Mouse (Mus musculus) frontal cortex, postnatal 10 days (tissue): ENCODE results near the gene Adh5.
"Not testable (repeated sequence)": the region's sequence is repeated elsewhere in the genome, so short reads cannot be mapped to it uniquely, and the experiment has no call there.

ENCODE experiments used
- DNase-seq, 2 experiments: peaks; one replicate each; pipeline ENCODE4 v3.0.0; 2022; ENCODE audit warnings: low spot score in 2 of 2, mixed read lengths in 1 of 2

Gene Adh5

DNA sequence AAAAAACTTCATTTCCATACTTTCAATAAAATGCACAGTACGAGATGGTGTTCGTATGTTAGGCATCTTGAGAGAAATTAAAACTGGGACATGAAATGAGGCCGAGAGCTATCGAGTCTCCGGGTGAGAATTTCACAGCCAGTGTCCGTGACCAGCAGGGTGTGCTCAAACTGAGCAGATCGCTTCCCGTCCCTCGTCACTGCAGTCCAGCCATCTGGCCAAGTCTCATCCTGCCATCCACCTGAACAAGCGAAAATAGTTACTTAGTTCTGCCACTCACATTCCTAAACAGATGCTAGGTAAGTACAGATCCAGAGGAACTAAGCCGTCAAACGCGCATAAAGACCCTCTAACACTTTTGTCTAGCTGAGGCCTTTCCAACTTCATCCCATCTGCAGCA, 17.4 kb downstream of the Adh5 start:
- DNase-seq = no peak

DNA sequence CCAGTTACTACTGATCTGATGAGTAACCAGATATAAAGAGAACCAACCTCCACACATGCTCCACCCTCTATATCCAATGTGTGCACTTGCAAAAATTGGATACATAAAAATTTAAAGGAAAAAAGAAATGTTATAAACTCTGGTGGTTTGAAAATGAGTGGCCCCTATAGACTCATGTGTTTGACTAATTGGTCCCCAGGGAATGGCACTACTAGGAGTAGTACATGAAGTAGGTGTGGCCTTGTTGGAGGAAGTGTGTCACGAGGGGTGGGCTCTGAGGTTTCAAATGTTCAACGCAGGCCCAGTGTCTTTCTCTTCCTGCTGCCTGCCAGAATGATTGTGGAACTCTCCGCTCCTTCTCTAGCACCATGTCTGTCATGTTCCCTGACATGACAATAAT, 18.9 kb downstream of the Adh5 start:
- no peak for DNase-seq

DNA sequence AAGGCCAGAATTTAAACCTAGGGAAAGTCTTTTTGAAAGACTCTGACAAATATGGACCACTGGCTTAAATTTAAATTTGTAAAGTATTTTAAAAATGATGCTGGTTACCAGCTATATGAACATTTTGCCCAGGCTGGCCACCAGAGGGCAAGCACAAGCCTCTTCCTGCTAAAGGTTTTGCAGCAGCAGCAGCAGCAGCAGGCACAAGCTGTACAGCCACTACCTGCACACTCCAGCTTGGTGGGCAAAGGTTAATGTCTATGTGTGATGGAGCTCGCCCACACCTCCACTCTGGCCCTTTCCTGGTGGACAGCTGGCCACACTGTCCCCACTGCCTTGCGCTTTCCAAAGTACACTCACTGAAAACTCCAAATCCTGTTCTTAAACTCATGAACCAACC, 20.2 kb downstream of the Adh5 start:
- DNase-seq = no peak

GRCm38 (mm10) chr3:138463807-138464206, 20.9 kb downstream of the Adh5 start:
- DNase-seq = no peak

GRCm38 (mm10) chr3:138464573-138465147, 21.8 kb downstream of the Adh5 start:
- DNase-seq = no peak

GRCm38 (mm10) chr3:138466656-138467055, 23.8 kb downstream of the Adh5 start:
- DNase-seq = not testable (repeated sequence)

DNA sequence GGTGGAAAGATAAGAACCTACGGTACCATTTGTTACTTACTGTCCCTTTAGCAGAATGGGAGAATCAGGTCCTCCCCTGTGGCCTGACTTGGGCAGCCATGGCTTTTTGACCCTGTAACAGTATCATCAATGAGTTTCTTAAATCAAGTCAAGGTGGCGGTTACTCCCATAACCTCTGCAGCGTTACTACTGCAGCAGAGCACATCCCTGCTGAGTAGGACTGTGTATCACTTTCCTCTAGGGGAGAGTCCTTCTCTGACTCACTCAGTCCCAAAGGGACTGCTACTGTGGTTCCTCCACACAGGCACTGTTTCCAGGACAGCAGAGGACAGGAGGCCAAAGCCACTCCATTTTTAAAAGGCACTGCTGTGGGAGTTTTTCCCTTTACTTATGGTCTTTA, 28.2 kb downstream of the Adh5 start:
- no peak for DNase-seq

GRCm38 (mm10) chr3:138479489-138479888, 36.6 kb downstream of the Adh5 start:
- no peak for DNase-seq

DNA sequence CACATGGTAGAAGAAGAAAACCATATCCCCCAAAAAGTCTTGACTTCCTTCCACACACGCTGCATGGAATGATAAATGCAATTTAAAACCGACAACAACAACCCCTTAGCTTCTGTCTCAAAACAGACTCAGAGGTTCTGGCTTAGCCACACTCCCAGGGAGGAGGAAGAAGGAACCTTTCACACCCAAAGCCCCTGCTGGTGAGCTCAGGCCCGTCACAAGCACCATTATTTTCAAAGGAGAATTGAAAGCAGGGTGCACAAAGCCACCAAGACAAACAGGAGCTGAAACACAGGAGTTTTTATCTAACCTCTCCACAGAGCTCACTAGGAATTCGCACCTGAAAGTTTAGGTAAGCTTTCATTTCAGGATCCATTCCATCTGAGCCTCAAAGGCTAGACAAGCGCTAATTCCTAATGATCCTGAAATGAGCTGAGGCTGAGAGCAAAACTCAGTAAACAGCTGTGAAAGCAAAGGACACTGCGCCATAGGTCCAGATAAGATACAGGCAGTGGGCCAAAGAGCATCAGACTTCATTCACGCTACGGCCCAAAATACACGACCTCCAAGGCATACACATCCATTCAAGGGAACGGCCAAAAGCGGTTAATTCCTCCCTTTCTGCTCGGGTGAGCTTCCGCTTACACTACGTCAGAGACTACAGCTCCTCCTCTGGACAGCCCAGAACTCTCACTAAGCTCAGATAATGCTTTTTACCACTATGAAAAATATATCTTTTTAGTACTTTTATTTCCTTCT, 38.8 kb downstream of the Adh5 start:
- DNase-seq = no peak

- no peak for DNase-seq
These were observed 40.3 kb downstream of the Adh5 start for GRCm38 (mm10) chr3:138483240-138483639.

- no peak for DNase-seq
These were observed 45.9 kb downstream of the Adh5 start for GRCm38 (mm10) chr3:138488584-138489326.

- peak; percentile 89 to 92 for DNase-seq
These were observed 46.6 kb downstream of the Adh5 start, which contains the start of gene Metap1 for GRCm38 (mm10) chr3:138489327-138490033. Gene Metap1, minus strand, starts transcription at chr3:138489515.

DNA sequence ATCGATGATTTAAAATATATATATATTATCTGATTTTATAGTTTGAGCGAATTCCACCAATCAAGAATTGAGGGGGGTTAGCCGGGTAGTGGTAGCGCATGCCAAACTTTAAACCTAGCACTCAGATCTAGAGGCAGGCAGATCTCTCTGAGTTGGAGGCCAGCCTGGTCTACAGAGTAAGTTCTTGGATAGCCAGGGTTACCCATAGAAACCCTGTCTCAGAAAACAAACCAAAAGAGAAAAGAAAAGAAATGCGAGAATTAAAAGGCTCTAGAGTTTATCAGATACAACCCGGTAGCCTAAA, 47.1 kb downstream of the Adh5 start:
- DNase-seq = no peak

DNA sequence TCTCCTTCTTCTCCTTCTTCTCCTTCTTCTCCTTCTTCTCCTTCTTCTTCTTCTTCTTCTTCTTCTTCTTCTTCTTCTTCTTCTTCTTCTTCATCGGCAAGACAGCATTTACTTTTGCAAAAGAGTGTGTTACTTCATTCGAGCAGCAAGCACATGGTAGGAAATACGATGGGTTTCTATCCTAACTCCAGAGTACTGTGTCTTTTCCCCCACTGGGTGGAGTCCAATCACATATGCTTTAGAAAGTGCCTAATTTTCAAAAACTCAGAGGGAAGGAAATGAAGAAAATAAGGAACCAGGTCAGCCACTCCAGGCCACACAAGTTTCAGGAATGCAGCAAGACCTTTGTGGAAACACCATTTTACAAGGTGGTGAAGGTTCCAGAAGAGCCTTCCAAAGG, 50.8 kb downstream of the Adh5 start:
- no peak for DNase-seq

DNA sequence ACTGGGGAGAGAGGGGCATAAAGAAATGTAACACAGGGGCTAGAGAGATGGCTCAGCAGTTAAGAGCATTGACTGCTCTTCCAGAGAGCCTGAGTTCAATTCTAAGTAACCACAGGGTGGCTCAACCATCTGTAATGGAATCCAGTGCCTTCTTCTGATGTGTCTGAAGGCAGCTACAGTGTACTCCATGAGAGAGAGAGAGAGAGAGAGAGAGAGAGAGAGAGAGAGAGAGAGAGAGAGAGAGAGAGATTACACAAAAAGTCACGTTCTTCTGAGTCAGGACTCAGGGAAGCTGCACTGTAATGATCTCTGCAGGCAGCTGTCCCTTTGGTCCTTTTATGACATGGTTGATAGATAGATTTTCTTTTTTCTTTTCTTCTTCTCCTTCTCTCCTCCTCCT, 51.7 kb downstream of the Adh5 start:
- DNase-seq = no peak

- DNase-seq = no peak
These were observed 52.6 kb downstream of the Adh5 start for GRCm38 (mm10) chr3:138495166-138496145.

GRCm38 (mm10) chr3:138498731-138499130, 55.8 kb downstream of the Adh5 start:
- DNase-seq = no peak

DNA sequence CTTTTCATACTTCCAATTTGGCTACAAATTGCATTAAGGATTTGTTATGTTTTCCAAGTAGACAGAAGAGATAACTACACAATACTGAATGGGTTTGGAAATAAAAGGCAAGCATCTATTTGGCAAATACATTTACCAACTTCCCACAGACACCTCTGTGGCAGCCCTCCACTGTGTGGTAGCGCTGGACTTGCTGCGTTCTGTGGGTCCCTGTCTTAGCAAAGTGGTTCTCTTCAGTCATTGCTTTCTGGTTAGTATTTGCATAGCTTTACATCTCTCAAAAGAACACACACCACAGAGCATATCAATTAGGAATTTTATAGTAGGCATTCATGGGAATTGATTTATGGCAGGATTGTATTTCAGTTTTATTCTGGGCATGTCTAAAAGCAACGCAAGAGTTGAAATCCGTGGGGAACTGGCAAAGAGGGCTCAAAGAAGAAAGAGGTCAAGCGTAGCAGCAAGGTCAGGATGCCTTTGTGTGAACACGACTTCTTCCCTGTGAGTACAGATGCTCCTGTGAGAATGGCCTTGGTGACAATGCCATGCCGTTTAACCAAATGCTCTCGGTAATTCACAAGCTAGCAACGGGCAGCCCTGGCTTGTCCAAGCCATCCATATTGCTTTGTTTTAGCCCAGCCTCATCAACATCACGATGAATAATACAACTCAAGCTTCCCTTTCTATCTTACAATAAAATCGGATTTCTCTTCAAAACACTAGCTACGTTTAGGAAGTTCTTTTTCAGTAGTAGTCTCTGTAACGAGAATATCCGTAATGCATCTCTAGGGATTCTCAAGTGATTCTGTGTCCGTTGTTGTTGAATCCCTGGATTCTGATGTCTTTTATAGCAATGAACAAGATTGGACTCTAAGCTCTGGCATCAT, 57.2 kb downstream of the Adh5 start:
- no peak for DNase-seq

GRCm38 (mm10) chr3:138503754-138504153, 60.9 kb downstream of the Adh5 start:
- no peak for DNase-seq
